Mouse (Mus musculus): ENCODE data around the gene Cyb5r4.

DNA sequence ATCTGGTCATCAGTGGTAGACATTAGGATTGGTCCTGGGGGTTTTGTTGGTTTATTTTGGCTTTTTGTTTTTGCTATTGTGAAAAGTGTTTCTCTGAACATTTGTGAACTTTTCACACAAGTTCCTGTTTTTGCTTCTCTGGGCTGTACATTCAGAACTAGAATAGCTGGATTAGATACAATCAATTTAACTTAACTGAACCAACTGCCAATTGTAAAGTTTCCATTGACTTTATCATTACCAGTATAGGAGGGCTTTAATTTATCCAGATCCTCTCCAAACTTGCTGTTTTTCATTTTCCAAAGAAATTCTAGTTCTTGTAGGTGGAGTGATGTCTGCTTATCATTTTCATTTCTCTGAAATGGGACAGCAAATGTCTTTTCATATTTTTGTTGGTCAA lies 32.0 kb upstream of the Cyb5r4 start:
- TF ChIP-seq CTCF (IDR thresholded peaks at IDR 0.05; ENCODE audit: insufficient read depth, low read depth, low read length): no peak
- no peak for TF ChIP-seq POLR2A (IDR thresholded peaks at IDR 0.05; ENCODE audit: insufficient read depth, low read depth, low read length)

All from olfactory bulb, adult 2 months (tissue).